Mouse (Mus musculus) intestine, embryonic 16.5 days (tissue): Measurements from ENCODE around the gene Ifih1. TPM values are rescaled to one million over a fixed set of nuclear protein-coding genes. Genes with fewer than 3 reads are reported as not detected.

Source experiments
- ATAC-seq: fragments of 200-750 bp; cut with Nextera tagmentation; 2 replicates; pipeline ENCODE4 v1.8.0; 2017; ENCODE audit warnings: moderate TSS enrichment, moderate library complexity
- H3K27ac ChIP-seq: fragments of 300-500 bp; sonication (generic); 2 replicates; pipeline ENCODE4 v1.5.1; 2014; ENCODE audit warnings: mild to moderate bottlenecking, low read length
- H3K27me3 ChIP-seq: fragments of 300-500 bp; sonication (generic); replicated peaks from 2 replicates; pipeline ENCODE4 v1.6.1; 2014; ENCODE audit warnings: low read length, control low read depth, mixed read lengths; ENCODE audit not compliant: control insufficient read depth, insufficient read depth
- H3K36me3 ChIP-seq: fragments of 300-500 bp; sonication (generic); 2 replicates; pipeline ENCODE4 v1.6.1; 2014; ENCODE audit warnings: low read length, control low read depth; ENCODE audit not compliant: control insufficient read depth, insufficient read depth
- H3K4me1 ChIP-seq: fragments of 300-500 bp; sonication (generic); 2 replicates; pipeline ENCODE4 v1.6.1; 2014; ENCODE audit warnings: low read length, control low read depth, mixed read lengths; ENCODE audit not compliant: control insufficient read depth, insufficient read depth
- H3K4me2 ChIP-seq: fragments of 300-500 bp; sonication (generic); 2 replicates; pipeline ENCODE4 v1.6.1; 2014; ENCODE audit warnings: low read depth, low read length, control low read depth
- H3K4me3 ChIP-seq: fragments of 300-500 bp; sonication (generic); 2 replicates; pipeline ENCODE4 v1.5.1; 2014; ENCODE audit warnings: mild to moderate bottlenecking, low read length
- H3K9ac ChIP-seq: fragments of 300-500 bp; sonication (generic); 2 replicates; pipeline ENCODE4 v1.6.1; 2014; ENCODE audit warnings: low read depth, low read length
- H3K9me3 ChIP-seq: fragments of 300-500 bp; sonication (generic); 2 replicates; pipeline ENCODE4 v1.6.1; 2016; ENCODE audit warnings: low read length, control low read depth; ENCODE audit not compliant: control insufficient read depth
- WGBS: fragments of 180-500 bp; shearing (Covaris S2); extraction: QIAGEN DNeasy Blood & Tissue Kit; methylation state at CpG from one replicate; pipeline ENCODE4 v1.1.7; 2014; 5-methylcytosine and 5-hydroxymethylcytosine counted together
- polyA plus RNA-seq: library from polyadenylated mRNA; unstranded; fragments of >200 nt; fragmentation: Nextera tagmentation; extraction: Ambion mirVana; gene quantifications from 2 replicates; pipeline ENCODE4 v1.2.1, GENCODE M21; 2015

Gene Ifih1
- polyA plus RNA-seq, 1 experiment from 2014 or later: 6.4 TPM

DNA sequence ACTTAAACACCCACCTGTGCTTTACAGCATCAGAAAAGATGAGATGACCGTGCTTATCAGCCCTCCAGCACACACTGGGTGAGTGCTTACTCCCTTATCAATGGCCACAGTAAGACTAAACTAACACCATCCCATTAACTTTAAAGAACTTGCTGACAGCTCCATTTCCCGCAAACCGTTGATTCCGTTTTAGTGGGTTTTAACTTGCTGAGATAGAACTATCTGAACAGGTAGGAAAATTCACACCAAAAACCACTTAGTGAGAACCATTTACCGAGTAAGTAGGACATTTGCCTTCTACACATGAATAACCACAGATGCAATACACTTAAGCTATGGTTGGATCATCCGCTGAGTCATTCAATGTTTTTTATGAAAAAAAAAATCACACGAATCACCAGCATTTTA is 27.1 kb downstream of the Ifih1 start:
- Histone ChIP-seq H3K27me3 (no peaks in the 10 kb centered on the region), H3K4me3 (no peak overlapping the region), H3K4me1 (no peaks in the 10 kb centered on the region), H3K9ac (no peak overlapping the region), H3K36me3 (no peaks in the 10 kb centered on the region), H3K9me3 (no peaks in the 10 kb centered on the region), H3K27ac (no peak overlapping the region), H3K4me2 (no peak overlapping the region)
- 68% methylated on average over 7 of the region's 7 CpGs for WGBS
- peak; percentile 79 for ATAC-seq

DNA sequence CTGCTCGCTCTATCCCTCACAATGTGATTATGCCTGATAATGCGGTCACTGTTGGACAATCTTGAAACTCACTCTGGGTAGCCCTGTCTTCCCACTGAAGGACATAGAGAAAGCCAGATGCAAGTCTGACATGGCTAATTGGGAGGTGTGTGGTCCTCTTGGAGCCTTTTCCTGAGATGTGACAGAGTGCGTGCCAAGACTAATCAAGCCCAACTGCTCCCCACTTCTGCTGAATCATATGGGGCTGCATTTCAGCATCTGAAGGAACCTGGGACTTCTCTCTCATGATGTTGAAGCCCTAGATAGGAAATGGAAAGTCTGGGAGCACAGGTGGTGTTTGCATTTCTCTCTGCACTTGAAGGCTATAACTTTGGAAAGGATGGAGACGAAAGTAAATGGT is 32.9 kb downstream of the Ifih1 start:
- no peaks in the 10 kb centered on the region for H3K4me1 ChIP-seq
- ATAC-seq: no peak
- no peak overlapping the region for H3K4me3 ChIP-seq
- no peak overlapping the region for H3K4me2 ChIP-seq
- H3K9ac ChIP-seq: no peak overlapping the region
- no peak overlapping the region for H3K27ac ChIP-seq
- WGBS: 92% methylated on average over 4 of the region's 4 CpGs
- H3K27me3 ChIP-seq: no peaks in the 10 kb centered on the region
- no peaks in the 10 kb centered on the region for H3K9me3 ChIP-seq
- no peaks in the 10 kb centered on the region for H3K36me3 ChIP-seq

DNA sequence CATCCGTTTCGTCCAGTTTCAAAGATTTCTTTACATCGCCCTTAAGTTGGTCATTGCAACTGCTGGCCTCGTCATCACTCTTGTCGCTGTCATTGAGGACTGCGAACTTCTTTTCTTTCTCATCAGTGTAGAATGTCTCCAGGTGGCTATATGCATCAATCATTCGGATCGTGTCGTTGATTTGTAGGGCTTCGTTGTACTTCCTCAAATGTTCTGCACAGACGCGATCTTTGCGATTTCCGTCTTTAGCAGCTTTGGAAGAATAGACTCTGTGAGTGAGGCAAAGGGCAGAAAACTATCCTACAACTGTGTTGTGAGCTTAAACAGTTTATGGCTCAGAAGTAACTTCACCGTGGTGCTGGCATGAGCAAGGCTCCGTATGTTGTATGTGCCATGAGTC is 39.9 kb downstream of the Ifih1 start:
- WGBS: 92% methylated on average over 16 of the region's 16 CpGs
- Histone ChIP-seq H3K36me3 (no peaks in the 10 kb centered on the region), H3K4me3 (no peak overlapping the region), H3K27me3 (no peaks in the 10 kb centered on the region), H3K9ac (no peak overlapping the region), H3K27ac (no peak overlapping the region), H3K4me2 (no peak overlapping the region), H3K4me1 (no peaks in the 10 kb centered on the region), H3K9me3 (no peaks in the 10 kb centered on the region)
- ATAC-seq: no peak

DNA sequence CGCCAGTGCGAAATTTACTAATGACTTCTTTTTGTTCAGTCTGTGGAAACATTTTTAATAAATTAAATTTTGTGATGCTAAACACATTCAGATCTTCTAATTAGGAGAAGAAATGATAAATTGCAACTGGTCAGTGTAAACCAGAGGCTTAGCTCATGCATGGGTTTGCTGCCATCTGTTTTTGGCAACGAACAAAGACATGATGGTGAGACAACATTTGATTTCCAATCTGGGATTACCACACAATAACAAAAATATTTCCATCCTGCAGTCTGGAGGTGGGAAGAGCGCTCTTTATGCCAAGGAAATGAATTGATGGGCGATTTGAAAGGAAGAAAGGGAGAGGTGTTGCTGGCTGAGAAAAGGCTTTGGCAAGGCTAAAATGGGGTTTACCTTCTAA is 42.5 kb downstream of the Ifih1 start:
- WGBS: 87% methylated on average over 5 of the region's 5 CpGs
- Histone ChIP-seq H3K9me3 (no peaks in the 10 kb centered on the region), H3K4me3 (no peak overlapping the region), H3K9ac (no peak overlapping the region), H3K4me2 (no peak overlapping the region), H3K4me1 (no peaks in the 10 kb centered on the region), H3K27me3 (no peaks in the 10 kb centered on the region), H3K27ac (no peak overlapping the region), H3K36me3 (no peaks in the 10 kb centered on the region)
- ATAC-seq: no peak

DNA sequence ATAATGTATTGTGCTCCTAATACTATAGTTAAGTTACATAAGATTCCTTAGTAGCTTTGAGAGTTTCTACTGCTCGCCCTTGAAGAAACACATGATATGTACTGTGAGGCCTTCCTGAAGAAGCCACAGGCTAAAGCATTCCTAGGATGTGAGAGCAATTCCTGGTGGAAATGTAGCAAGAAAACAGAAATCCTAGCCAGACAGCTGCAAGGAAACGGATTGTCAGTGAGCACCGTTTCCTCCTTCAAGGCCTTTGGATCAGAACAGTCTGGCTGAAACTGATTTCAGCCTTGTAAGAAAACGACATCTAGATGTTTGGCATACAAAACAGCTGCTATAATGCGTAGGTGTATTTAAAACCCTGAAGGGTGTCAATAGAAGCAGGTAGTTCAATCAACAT is 49.5 kb downstream of the Ifih1 start:
- H3K9me3 ChIP-seq: no peaks in the 10 kb centered on the region
- no peaks in the 10 kb centered on the region for H3K4me1 ChIP-seq
- no peak overlapping the region for H3K4me2 ChIP-seq
- H3K36me3 ChIP-seq: no peaks in the 10 kb centered on the region
- H3K4me3 ChIP-seq: no peak overlapping the region
- no peak for ATAC-seq
- WGBS: 87% methylated on average over 5 of the region's 5 CpGs
- no peak overlapping the region for H3K27ac ChIP-seq
- H3K9ac ChIP-seq: no peak overlapping the region
- H3K27me3 ChIP-seq: no peaks in the 10 kb centered on the region

DNA sequence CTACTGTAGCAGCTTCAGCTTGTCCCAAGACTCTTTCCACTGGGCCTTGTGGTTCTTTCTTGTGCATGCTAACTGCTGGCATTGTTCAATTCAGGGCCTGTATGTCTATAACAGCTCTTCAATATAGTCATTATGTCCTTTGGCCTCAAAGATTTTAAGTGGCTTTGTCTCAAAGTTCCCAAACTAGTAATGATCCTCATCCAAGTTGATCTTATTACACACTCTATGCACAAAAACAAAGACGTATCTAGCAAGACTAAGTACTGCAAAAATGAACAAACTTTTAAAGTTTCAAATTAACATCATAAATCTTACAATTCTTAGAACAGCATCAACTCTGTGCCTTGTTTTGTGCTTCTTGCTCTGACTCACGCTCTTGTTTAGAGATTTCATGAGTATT is 51.6 kb downstream of the Ifih1 start:
- Histone ChIP-seq H3K4me2 (no peak overlapping the region), H3K9ac (no peak overlapping the region), H3K27me3 (no peaks in the 10 kb centered on the region), H3K9me3 (no peaks in the 10 kb centered on the region), H3K36me3 (no peaks in the 10 kb centered on the region), H3K4me1 (0 out of 2 replicates have a peak, but pooled peaks cover 2% of the 10 kb centered on the region), H3K4me3 (no peak overlapping the region), H3K27ac (no peak overlapping the region)
- ATAC-seq: no peak
- 69% methylated on average over 2 of the region's 2 CpGs for WGBS

DNA sequence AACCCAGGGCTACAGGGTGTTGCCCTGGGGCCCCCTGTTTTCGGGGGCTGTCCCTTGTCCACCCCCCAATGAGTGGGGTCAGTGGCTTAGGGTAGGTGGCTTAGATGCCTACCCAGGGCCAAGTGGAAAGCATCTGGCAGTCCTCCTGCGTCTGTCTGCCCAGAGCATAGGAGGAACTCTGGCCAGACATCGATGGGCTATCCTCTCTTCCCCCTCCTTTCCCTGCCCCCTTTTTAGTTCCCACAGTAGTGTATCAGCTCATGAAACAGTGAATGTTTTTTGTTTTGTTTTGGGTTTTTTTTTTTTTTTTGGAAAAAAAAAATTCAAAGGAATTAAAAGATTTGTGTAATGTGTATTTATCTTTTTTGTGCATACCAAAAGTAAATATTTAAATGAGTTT is 54.5 kb downstream of the Ifih1 start:
- no peaks in the 10 kb centered on the region for H3K27me3 ChIP-seq
- no peak overlapping the region for H3K4me2 ChIP-seq
- no peak for ATAC-seq
- H3K9ac ChIP-seq: no peak overlapping the region
- H3K4me3 ChIP-seq: no peak overlapping the region
- H3K9me3 ChIP-seq: no peaks in the 10 kb centered on the region
- 77% methylated on average over 3 of the region's 3 CpGs for WGBS
- H3K36me3 ChIP-seq: no peaks in the 10 kb centered on the region
- peaks cover 5% of the 10 kb centered on the region; the same call in 1 of the 2 replicates for H3K4me1 ChIP-seq
- no peak overlapping the region for H3K27ac ChIP-seq

DNA sequence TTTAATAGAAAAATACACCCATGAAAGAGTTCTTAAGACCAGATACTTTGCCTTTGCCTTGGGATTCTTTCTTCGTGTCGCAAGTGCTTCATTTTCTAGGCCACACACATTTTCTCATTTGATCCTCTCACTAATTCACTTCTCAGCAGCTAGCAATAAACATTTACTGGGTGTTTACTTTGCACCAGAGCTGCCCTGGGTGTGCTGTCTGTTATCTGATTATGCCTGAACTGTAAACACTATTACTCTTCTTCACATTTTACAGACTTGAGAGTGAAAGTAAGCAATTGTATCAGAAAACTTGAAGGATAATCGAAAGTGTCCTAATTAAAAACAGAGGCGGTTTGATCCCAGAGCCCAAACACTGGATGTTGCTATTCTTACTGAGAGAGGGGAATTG is 56.7 kb downstream of the Ifih1 start:
- H3K27ac ChIP-seq: no peak overlapping the region
- WGBS: 30% methylated on average over 4 of the region's 4 CpGs
- H3K4me2 ChIP-seq: no peak overlapping the region
- no peaks in the 10 kb centered on the region for H3K36me3 ChIP-seq
- no peaks in the 10 kb centered on the region for H3K9me3 ChIP-seq
- H3K9ac ChIP-seq: no peak overlapping the region
- peaks cover 5% of the 10 kb centered on the region; the same call in 1 of the 2 replicates for H3K4me1 ChIP-seq
- no peak overlapping the region for H3K4me3 ChIP-seq
- H3K27me3 ChIP-seq: no peaks in the 10 kb centered on the region
- peak; percentile 69; the same call in 1 of the 2 replicates for ATAC-seq

DNA sequence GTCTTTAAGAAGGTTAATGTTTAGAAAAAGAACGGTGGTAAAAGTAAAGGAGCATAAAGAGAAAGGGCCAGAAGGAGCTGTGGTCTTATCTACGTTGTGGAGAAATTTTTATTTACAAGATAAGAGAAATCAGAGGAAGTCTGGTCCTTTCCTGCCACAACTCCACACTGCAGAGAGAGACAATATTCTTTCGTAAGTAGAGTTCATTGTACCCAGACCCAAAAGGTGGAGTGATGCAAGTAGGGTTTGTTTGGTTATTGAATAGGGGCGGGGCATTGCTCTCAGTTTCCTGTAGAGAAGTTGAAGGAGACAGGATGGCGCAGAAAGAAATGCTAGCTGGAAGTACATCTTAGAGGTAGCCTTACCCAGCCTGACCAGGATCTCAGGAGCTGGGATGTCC is 60.3 kb downstream of the Ifih1 start:
- Histone ChIP-seq H3K36me3 (no peaks in the 10 kb centered on the region), H3K4me3 (no peak overlapping the region), H3K4me1 (peaks cover 5% of the 10 kb centered on the region; the same call in 1 of the 2 replicates), H3K27ac (no peak overlapping the region), H3K9ac (no peak overlapping the region), H3K9me3 (no peaks in the 10 kb centered on the region), H3K4me2 (no peak overlapping the region), H3K27me3 (no peaks in the 10 kb centered on the region)
- ATAC-seq: no peak
- WGBS: 62% methylated on average over 5 of the region's 5 CpGs

DNA sequence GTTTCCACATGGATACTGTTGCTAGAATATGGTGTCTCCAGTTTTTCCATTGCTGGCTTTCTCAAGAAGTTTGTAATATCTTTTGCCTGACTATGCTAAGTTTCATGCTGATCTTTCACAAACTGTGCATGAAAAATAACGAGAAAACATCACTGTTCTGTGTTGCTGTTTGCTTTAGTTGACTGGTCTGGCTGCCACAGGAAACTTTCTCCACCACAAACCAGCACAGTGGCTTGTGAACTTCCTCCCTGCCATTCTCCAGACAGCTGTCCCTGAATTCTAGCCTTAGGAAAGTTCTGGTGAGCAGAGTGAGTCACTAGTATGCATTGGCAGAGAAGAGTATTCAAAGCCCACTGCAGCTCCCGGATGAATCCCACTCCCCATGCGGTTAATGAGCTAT is 71.1 kb downstream of the Ifih1 start:
- ATAC-seq: no peak

More for the DNA sequence above, 71.1 kb downstream of the Ifih1 start:
- Histone ChIP-seq H3K4me2 (no peak overlapping the region), H3K9ac (no peak overlapping the region), H3K27ac (no peak overlapping the region), H3K36me3 (no peaks in the 10 kb centered on the region), H3K4me3 (no peak overlapping the region), H3K4me1 (no peaks in the 10 kb centered on the region), H3K27me3 (no peaks in the 10 kb centered on the region), H3K9me3 (no peaks in the 10 kb centered on the region)
- WGBS: 75% methylated on average over 3 of the region's 3 CpGs
